Mouse (Mus musculus) midbrain, postnatal 0 days (tissue): ENCODE measurements around the gene Prg2. TPM values are rescaled to one million over a fixed set of nuclear protein-coding genes. Genes with fewer than 3 reads are reported as not detected.

Experiments used
- ATAC-seq: fragments of 200-750 bp; cut with Nextera tagmentation; 2 replicates; pipeline ENCODE4 v1.8.0; 2017; ENCODE audit warnings: moderate number of reproducible peaks, mild to moderate bottlenecking, moderate TSS enrichment, moderate library complexity; ENCODE audit not compliant: low FRiP score
- DNase-seq: peaks from one replicate; pipeline ENCODE4 v3.0.0-alpha.2; 2015; ENCODE audit warnings: low spot score
- H3K27ac ChIP-seq: fragments of 300-500 bp; sonication (generic); 2 replicates; pipeline ENCODE4 v1.5.1; 2014; ENCODE audit warnings: low read depth, mild to moderate bottlenecking, low read length, mixed read lengths
- H3K27me3 ChIP-seq: fragments of 300-500 bp; sonication (generic); 2 replicates; pipeline ENCODE4 v1.6.1; 2014; ENCODE audit warnings: low read length, control low read depth, mixed read lengths; ENCODE audit not compliant: insufficient read depth
- H3K36me3 ChIP-seq: fragments of 300-500 bp; sonication (generic); 2 replicates; pipeline ENCODE4 v1.6.1; 2014; ENCODE audit warnings: low read length, control low read depth, mixed read lengths; ENCODE audit not compliant: insufficient read depth
- H3K4me1 ChIP-seq: fragments of 300-500 bp; sonication (generic); 2 replicates; pipeline ENCODE4 v1.6.1; 2014; ENCODE audit warnings: mild to moderate bottlenecking, control low read depth, antibody characterized with exemption, low read length, mixed read lengths; ENCODE audit not compliant: insufficient read depth
- H3K4me2 ChIP-seq: fragments of 300-500 bp; sonication (generic); 2 replicates; pipeline ENCODE4 v1.6.1; 2014; ENCODE audit warnings: low read depth, mild to moderate bottlenecking, low read length, mixed read lengths; ENCODE audit not compliant: poor library complexity, severe bottlenecking
- H3K4me3 ChIP-seq: fragments of 300-500 bp; sonication (generic); 2 replicates; pipeline ENCODE4 v1.5.1; 2014; ENCODE audit warnings: low read depth, mild to moderate bottlenecking, low read length, moderate library complexity
- H3K9ac ChIP-seq: fragments of 300-500 bp; sonication (generic); replicated peaks from 2 replicates; pipeline ENCODE4 v1.6.1; 2014; ENCODE audit warnings: mild to moderate bottlenecking, low read length, moderate library complexity, mixed read lengths; ENCODE audit not compliant: poor library complexity, severe bottlenecking
- H3K9me3 ChIP-seq: fragments of 300-500 bp; sonication (generic); 2 replicates; pipeline ENCODE4 v1.6.1; 2016; ENCODE audit warnings: low read length, control low read depth
- CTCF ChIP-seq: IDR thresholded peaks from 2 replicates; pipeline ENCODE4 v1.5.1; 2016; ENCODE audit warnings: antibody characterized with exemption, mild to moderate bottlenecking
- WGBS: fragments of 180-500 bp; shearing (Covaris S2); extraction: QIAGEN DNeasy Blood & Tissue Kit; methylation state at CpG from one replicate; pipeline ENCODE4 v1.1.7; 2014; 5-methylcytosine and 5-hydroxymethylcytosine counted together
- polyA plus RNA-seq: library from polyadenylated mRNA; unstranded; fragments of >200 nt; fragmentation: Nextera tagmentation; extraction: Ambion mirVana; gene quantifications from 2 replicates; pipeline ENCODE4 v1.2.1, GENCODE M21; 2015
- total RNA-seq: library from RNA; depleted of rRNA; stranded (reverse); fragments of >200 nt; gene quantifications from 2 replicates; pipeline ENCODE4 v1.2.3, GENCODE M21; 2014; rRNA removed

Prg2 gene
- total and polyA plus RNA-seq, 2 experiments from 2014 or later = not detected

- no peak for ATAC-seq
- H3K4me2 ChIP-seq = no peak overlapping the region
- no peaks in the 10 kb centered on the region for H3K9me3 ChIP-seq
- no peaks in the 10 kb centered on the region for H3K4me1 ChIP-seq
- TF ChIP-seq CTCF = no peak
- WGBS = 79% methylated on average over 5 of the region's 5 CpGs
- H3K27ac ChIP-seq = no peak overlapping the region
- no peak overlapping the region for H3K4me3 ChIP-seq
- H3K9ac ChIP-seq = no peak overlapping the region
- H3K27me3 ChIP-seq = no peaks in the 10 kb centered on the region
- no peak for DNase-seq
- H3K36me3 ChIP-seq = no peaks in the 10 kb centered on the region
Measured at GRCm38 (mm10) chr2:85027281-85027680, 47.0 kb downstream of the Prg2 start.

- ATAC-seq (no peak), DNase-seq (no peak)
- H3K4me3 ChIP-seq = no peak overlapping the region
- 63% methylated on average over 6 of the region's 6 CpGs for WGBS
- no peaks in the 10 kb centered on the region for H3K27me3 ChIP-seq
- H3K27ac ChIP-seq = no peak overlapping the region
- no peak overlapping the region for H3K4me2 ChIP-seq
- no peaks in the 10 kb centered on the region for H3K9me3 ChIP-seq
- H3K4me1 ChIP-seq = no peaks in the 10 kb centered on the region
- no peak overlapping the region for H3K9ac ChIP-seq
- TF ChIP-seq CTCF = no peak
- H3K36me3 ChIP-seq = no peaks in the 10 kb centered on the region
Measured at GRCm38 (mm10) chr2:85029897-85030296, 49.6 kb downstream of the Prg2 start.

GRCm38 (mm10) chr2:85030989-85031388, 50.7 kb downstream of the Prg2 start:
- no peak for DNase-seq
- H3K27ac ChIP-seq = no peak overlapping the region
- no peaks in the 10 kb centered on the region for H3K9me3 ChIP-seq
- no peak for ATAC-seq
- no peak overlapping the region for H3K4me2 ChIP-seq
- no peak overlapping the region for H3K9ac ChIP-seq
- WGBS = 68% methylated on average over 6 of the region's 6 CpGs
- H3K36me3 ChIP-seq = no peaks in the 10 kb centered on the region
- H3K4me3 ChIP-seq = no peak overlapping the region
- no peak for TF ChIP-seq CTCF
- no peaks in the 10 kb centered on the region for H3K27me3 ChIP-seq
- no peaks in the 10 kb centered on the region for H3K4me1 ChIP-seq

GRCm38 (mm10) chr2:85033121-85033520, 52.9 kb downstream of the Prg2 start:
- no peak overlapping the region for H3K9ac ChIP-seq
- peaks cover 2% of the 10 kb centered on the region; the same call in 1 of the 2 replicates for H3K4me1 ChIP-seq
- no peak overlapping the region for H3K4me2 ChIP-seq
- TF ChIP-seq CTCF = no peak
- H3K27me3 ChIP-seq = no peaks in the 10 kb centered on the region
- H3K4me3 ChIP-seq = no peak overlapping the region
- no peak overlapping the region for H3K27ac ChIP-seq
- 85% methylated on average over 2 of the region's 2 CpGs for WGBS
- H3K36me3 ChIP-seq = no peaks in the 10 kb centered on the region
- DNase-seq (no peak), ATAC-seq (no peak)
- no peaks in the 10 kb centered on the region for H3K9me3 ChIP-seq

Other genes with a start within 250 kb of the Prg2 start
- 12.9 and 15.0 TPM in 2 replicates for gene Ypel4, start 246.4 kb upstream of the Prg2 start, total RNA-seq
- 14.3 and 14.7 TPM in 2 replicates for gene Ypel4, start 246.4 kb upstream of the Prg2 start, polyA plus RNA-seq
- gene Gm19426, start 236.8 kb upstream of the Prg2 start, total RNA-seq = 0.88 and 1.1 TPM in 2 replicates
- gene Gm19426, start 236.8 kb upstream of the Prg2 start, polyA plus RNA-seq = 2.1 and 2.4 TPM in 2 replicates
- 19.9 and 20.9 TPM in 2 replicates for gene Serping1, start 205.0 kb upstream of the Prg2 start, total RNA-seq
- gene Serping1, start 205.0 kb upstream of the Prg2 start, polyA plus RNA-seq = 30.6 and 31.9 TPM in 2 replicates
- gene Ube2l6, start 181.6 kb upstream of the Prg2 start, total RNA-seq = 14.0 and 16.5 TPM in 2 replicates
- 14.2 and 15.1 TPM in 2 replicates for gene Ube2l6, start 181.6 kb upstream of the Prg2 start, polyA plus RNA-seq
- gene Smtnl1, start 157.8 kb upstream of the Prg2 start, total RNA-seq = not detected in 2 replicates
- gene Smtnl1, start 157.8 kb upstream of the Prg2 start, polyA plus RNA-seq = not detected in 2 replicates
- 43.6 and 62.5 TPM in 2 replicates for gene Timm10, start 153.5 kb upstream of the Prg2 start, total RNA-seq
- gene Timm10, start 153.5 kb upstream of the Prg2 start, polyA plus RNA-seq = 85.0 and 99.0 TPM in 2 replicates
- 0.99 and 1.8 TPM in 2 replicates for gene Slc43a1, start 141.6 kb upstream of the Prg2 start, total RNA-seq
- 0.34 and 0.46 TPM in 2 replicates for gene Slc43a1, start 141.6 kb upstream of the Prg2 start, polyA plus RNA-seq
- gene Rtn4rl2, start 93.8 kb upstream of the Prg2 start, total RNA-seq = 7.7 and 11.4 TPM in 2 replicates
- 6.3 and 6.5 TPM in 2 replicates for gene Rtn4rl2, start 93.8 kb upstream of the Prg2 start, polyA plus RNA-seq
- gene Slc43a3, start 43.9 kb upstream of the Prg2 start, total RNA-seq = 1.7 and 2.0 TPM in 2 replicates
- 1.9 and 2.0 TPM in 2 replicates for gene Slc43a3, start 43.9 kb upstream of the Prg2 start, polyA plus RNA-seq
- not detected in 2 replicates for gene Prg3, start 7.8 kb downstream of the Prg2 start, total RNA-seq
- not detected in 2 replicates for gene Prg3, start 7.8 kb downstream of the Prg2 start, polyA plus RNA-seq
- 137 and 153 TPM in 2 replicates for gene Ssrp1, start 56.8 kb downstream of the Prg2 start, total RNA-seq
- 123 TPM in 2 replicates for gene Ssrp1, start 56.8 kb downstream of the Prg2 start, polyA plus RNA-seq
- gene P2rx3, start 57.0 kb downstream of the Prg2 start, total RNA-seq = 0.14 and 2.7 TPM in 2 replicates
- gene P2rx3, start 57.0 kb downstream of the Prg2 start, polyA plus RNA-seq = 0.48 and 0.88 TPM in 2 replicates
- 86.8 and 102 TPM in 2 replicates for gene Tnks1bp1, start 67.6 kb downstream of the Prg2 start, total RNA-seq
- 18.0 and 18.8 TPM in 2 replicates for gene Tnks1bp1, start 67.6 kb downstream of the Prg2 start, polyA plus RNA-seq
- gene Aplnr, start 155.8 kb downstream of the Prg2 start, total RNA-seq = 17.4 and 22.4 TPM in 2 replicates
- 19.3 and 21.3 TPM in 2 replicates for gene Aplnr, start 155.8 kb downstream of the Prg2 start, polyA plus RNA-seq
- 29.6 and 32.3 TPM in 2 replicates for gene Lrrc55, start 216.7 kb downstream of the Prg2 start, total RNA-seq
- gene Lrrc55, start 216.7 kb downstream of the Prg2 start, polyA plus RNA-seq = 10.9 and 11.5 TPM in 2 replicates